ENCODE assay signal across 8 mouse cellular contexts in genomic region chr7:119185181-119185940, GRCm38 (mm10). TPM values are rescaled to one million over a fixed set of nuclear protein-coding genes. Genes with fewer than 3 reads are reported as not detected.
DNase-seq lines count a peak whose midpoint lies in the region; ATAC-seq lines count a peak whose summit lies in the region.

No protein-coding gene starts in this region.

- H3K9ac ChIP-seq in limb, embryonic 11.5 days (ENCODE audit: low read length), result no peak overlapping the region

- peak overlapping the region; percentile 77; the same call in 1 of the 2 replicates for H3K4me2 ChIP-seq in limb, embryonic 11.5 days (ENCODE audit: low read depth, severe bottlenecking)

- H3K27ac ChIP-seq in limb, embryonic 11.5 days (replicated peaks; ENCODE audit: low read depth, low read length), result no peak overlapping the region

- H3K27me3 ChIP-seq in limb, embryonic 11.5 days (ENCODE audit: control insufficient read depth, insufficient read depth, low read length), result peaks cover 31% of the 10 kb centered on the region

- no peak overlapping the region for H3K4me3 ChIP-seq in limb, embryonic 11.5 days (ENCODE audit: low read depth, low read length)

- H3K9me3 ChIP-seq in limb, embryonic 11.5 days (ENCODE audit: control insufficient read depth, low read length), result no peaks in the 10 kb centered on the region

- no peak for ATAC-seq in limb, embryonic 11.5 days (ENCODE audit: insufficient number of reproducible peaks, low FRiP score, low TSS enrichment, low read depth)
- ATAC-seq in inflammation-experienced regulatory T-cells, adult 6 months, result no peak

- H3K4me1 ChIP-seq in limb, embryonic 11.5 days (ENCODE audit: control insufficient read depth, insufficient read depth, low read length), result no peaks in the 10 kb centered on the region

- 5% methylated on average over 23 of the region's 23 CpGs for WGBS in limb, embryonic 11.5 days

- peak; percentile 45 to 59 for DNase-seq in cerebellum, postnatal 10 days
- DNase-seq in cerebellum, adult 8-10 months, result no peak
- peak; percentile 32 to 40 for DNase-seq in right cerebral cortex, postnatal 10 days (ENCODE audit: low spot score in 2 of 2)
- no peak for DNase-seq in right cerebral cortex, postnatal 25 days
- peak; percentile 23 for DNase-seq in limb, embryonic 11.5 days (ENCODE audit: low spot score)
- DNase-seq in retina, postnatal 1 day, result peak; percentile 43
- no peak for DNase-seq in gastrocnemius, adult 18-20 months (ENCODE audit: low spot score)

- no peaks in the 10 kb centered on the region for H3K36me3 ChIP-seq in limb, embryonic 11.5 days (ENCODE audit: control insufficient read depth, insufficient read depth, low read length)

RNA-seq across cellular contexts. Expression of gene Gpr139, which starts 1.0 kb away (rescaled TPM):
- polyA plus RNA-seq in limb, embryonic 11.5 days (2014; fragmentation: Nextera tagmentation; extraction: Ambion mirVana), result not detected in 2 replicates
- polyA plus RNA-seq in inflammation-experienced regulatory T-cells, adult 6 months (2017; shearing (Covaris generic)), result not detected
- not detected for total RNA-seq in gastrocnemius, adult 18-20 months (2021)

Comparison
In these comparisons a context has a peak if more than half of its experiments do, and no peak if none do; other contexts are left out.
1. DNase-seq: peak in cerebellum, postnatal 10 days (2 of 2), right cerebral cortex, postnatal 10 days (2 of 2), limb, embryonic 11.5 days (single experiment) and retina, postnatal 1 day (single experiment); none in cerebellum, adult 8-10 months (single experiment), right cerebral cortex, postnatal 25 days (single experiment) and gastrocnemius, adult 18-20 months (single experiment).